Mouse (Mus musculus): Measurements from ENCODE around the gene Snf8. TPM values are rescaled to one million over a fixed set of nuclear protein-coding genes. Genes with fewer than 3 reads are reported as not detected.

Snf8 gene
- total and polyA plus RNA-seq, 3 experiments: 70.8 to 199 (median 113) TPM

- Histone ChIP-seq H3K9ac (ENCODE audit: insufficient read depth, low read depth) (no peak overlapping the region), H3K4me2 (ENCODE audit: insufficient read depth, low read depth, poor library complexity, severe bottlenecking) (no peak overlapping the region), H3K27me3 (replicated peaks) (peaks cover 10% of the 10 kb centered on the region), H3K9me3 (replicated peaks; ENCODE audit: low read length) (peaks cover under 1% of the 10 kb centered on the region), H3K4me3 (replicated peaks in 1 of 3; ENCODE audit: low read depth in 2 of 3, low read length in 2 of 3, poor library complexity in 1 of 3) (no peak overlapping the region), H3K79me2 (replicated peaks; ENCODE audit: control insufficient read depth, extremely low read depth, insufficient read depth, poor library complexity, severe bottlenecking) (no peaks in the 10 kb centered on the region), H3K27ac (ENCODE audit: insufficient read depth, low read depth) (no peak overlapping the region), H3K4me1 (ENCODE audit: control insufficient read depth in 1 of 2, insufficient read depth in 2 of 2) (peaks cover 0 to 8% of the 10 kb centered on the region in 2 experiments; a peak in 1 of 4 replicates), H3K36me3 (replicated peaks in 1 of 2; ENCODE audit: control insufficient read depth in 1 of 2, insufficient read depth in 1 of 2, low read length in 1 of 2) (no peaks in the 10 kb centered on the region)
- TF ChIP-seq BHLHE40 (IDR thresholded peaks at IDR 0.05; ENCODE audit: low read depth, low read length) (no peak), KAT2A (IDR thresholded peaks at IDR 0.05; ENCODE audit: insufficient replicate concordance, low read length) (no peak), ELF1 (IDR thresholded peaks at IDR 0.05; ENCODE audit: low read depth, low read length) (no peak), E2F4 (IDR thresholded peaks at IDR 0.05; ENCODE audit: insufficient replicate concordance, low read depth, low read length) (no peak), MYC (IDR thresholded peaks at IDR 0.05; ENCODE audit: low read depth, low read length) (no peak), POLR2A (IDR thresholded peaks at IDR 0.05; ENCODE audit: low read depth, low read length) (no peak), ZKSCAN1 (IDR thresholded peaks at IDR 0.05; ENCODE audit: borderline replicate concordance, low read depth, low read length) (no peak)
- dilution Hi-C loops (cut with MboI; ENCODE audit: extremely low pct_ligation_motif_present, extremely low pct_unique_long_range_greater_than_20kb, low sequenced_read_pairs): no loop called here
- in situ Hi-C loops (cut with MboI; ENCODE audit: low pct_ligation_motif_present, low pct_unique_long_range_greater_than_20kb, low sequenced_read_pairs): loop anchor here (10.0 kb wide), 1 partner anchor 96 kb away; no protein-coding TSS in a partner anchor
- DNase-seq (ENCODE audit: extremely low read depth): no peak
Measured at GRCm38 (mm10) chr11:96080736-96081135, 46.1 kb downstream of the Snf8 start.

DNA sequence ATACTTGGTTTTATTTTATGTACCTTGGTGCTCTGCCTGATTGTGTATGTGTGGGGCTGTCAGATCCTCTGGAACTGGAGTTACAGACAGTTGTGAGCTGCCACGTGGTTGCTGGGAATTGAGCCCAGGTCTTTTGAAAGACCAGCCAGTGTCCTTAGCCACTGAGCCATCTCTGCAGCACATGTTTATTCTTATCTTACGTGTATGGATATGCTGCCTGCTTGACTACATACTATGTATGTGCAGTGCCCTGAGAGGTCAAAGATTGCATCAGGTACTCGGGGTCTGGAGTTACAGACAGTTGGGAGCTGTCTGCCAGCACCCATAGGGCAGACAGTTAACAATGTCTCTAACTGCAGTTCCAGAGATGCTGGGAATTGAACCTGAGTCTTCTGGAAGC, 48.0 kb downstream of the Snf8 start:
- H3K36me3 ChIP-seq (replicated peaks in 1 of 2; ENCODE audit: control insufficient read depth in 1 of 2, insufficient read depth in 1 of 2, low read length in 1 of 2): no peaks in the 10 kb centered on the region
- H3K4me2 ChIP-seq (ENCODE audit: insufficient read depth, low read depth, poor library complexity, severe bottlenecking): no peak overlapping the region
- H3K27ac ChIP-seq (ENCODE audit: insufficient read depth, low read depth): no peak overlapping the region
- H3K4me3 ChIP-seq (replicated peaks in 1 of 3; ENCODE audit: low read depth in 2 of 3, low read length in 2 of 3, poor library complexity in 1 of 3): no peak overlapping the region
- DNase-seq (ENCODE audit: extremely low read depth): no peak
- TF ChIP-seq EP300 (IDR thresholded peaks at IDR 0.05; ENCODE audit: low read length) (no peak), RCOR1 (conservative IDR thresholded peaks at IDR 0.05; ENCODE audit: low read depth, low read length) (no peak), PAX5 (IDR thresholded peaks at IDR 0.05; ENCODE audit: low read length) (no peak), HCFC1 (IDR thresholded peaks at IDR 0.05; ENCODE audit: low read depth, low read length) (no peak), UBTF (IDR thresholded peaks at IDR 0.05; ENCODE audit: low read depth, low read length) (no peak), ZC3H11A (IDR thresholded peaks at IDR 0.05; ENCODE audit: low read depth, low read length) (no peak), E2F4 (IDR thresholded peaks at IDR 0.05; ENCODE audit: insufficient replicate concordance, low read depth, low read length) (no peak), MXI1 (IDR thresholded peaks at IDR 0.05; ENCODE audit: low read depth, low read length) (no peak), JUND (conservative IDR thresholded peaks at IDR 0.05; ENCODE audit: low read depth, low read length) (no peak), BHLHE40 (IDR thresholded peaks at IDR 0.05; ENCODE audit: low read depth, low read length) (no peak), RAD21 (IDR thresholded peaks at IDR 0.05; ENCODE audit: low read depth, low read length) (no peak)
- peaks cover 17% of the 10 kb centered on the region for H3K27me3 ChIP-seq (replicated peaks)
- dilution Hi-C loops (cut with MboI; ENCODE audit: extremely low pct_ligation_motif_present, extremely low pct_unique_long_range_greater_than_20kb, low sequenced_read_pairs): no loop called here
- peaks cover 4% of the 10 kb centered on the region for H3K9me3 ChIP-seq (replicated peaks; ENCODE audit: low read length)
- H3K79me2 ChIP-seq (replicated peaks; ENCODE audit: control insufficient read depth, extremely low read depth, insufficient read depth, poor library complexity, severe bottlenecking): no peaks in the 10 kb centered on the region
- in situ Hi-C loops (cut with MboI; ENCODE audit: low pct_ligation_motif_present, low pct_unique_long_range_greater_than_20kb, low sequenced_read_pairs): loop anchor here (10.0 kb wide), 1 partner anchor 98 kb away; no protein-coding TSS in a partner anchor
- H3K9ac ChIP-seq (ENCODE audit: insufficient read depth, low read depth): no peak overlapping the region
- H3K4me1 ChIP-seq (ENCODE audit: control insufficient read depth in 1 of 2, insufficient read depth in 2 of 2): no peaks in the 10 kb centered on the region
